In genomic region chr10:58254635-58255175, GRCm38 (mm10) we compare ENCODE assay signal across 9 mouse cellular contexts. TPM values are rescaled to one million over a fixed set of nuclear protein-coding genes. Genes with fewer than 3 reads are reported as not detected.
DNase-seq lines count a peak whose midpoint lies in the region; ATAC-seq and TF ChIP-seq lines count a peak whose summit lies in the region.
"Had no signal": no experiment of that assay in that cellular context is flagged by ENCODE, and none has a peak within 500 bp of the region (broad histone marks: within the 10 kb centered on the region; RNA-seq: fewer than 3 reads in every experiment).

No protein-coding gene starts in this region.

- H3K4me1 ChIP-seq in cerebellum, adult 2 months (ENCODE audit: control insufficient read depth, insufficient read depth, low read length) = no peaks in the 10 kb centered on the region
- no peaks in the 10 kb centered on the region for H3K4me1 ChIP-seq in testis, adult 2 months (ENCODE audit: control insufficient read depth, insufficient read depth, low read length)
- H3K4me1 ChIP-seq in hindbrain, postnatal 0 days (ENCODE audit: insufficient read depth, low read length) = no peaks in the 10 kb centered on the region
- H3K4me1 ChIP-seq in midbrain, embryonic 15.5 days = peaks cover 19% of the 10 kb centered on the region

- TF ChIP-seq CTCF in cerebellum, adult 2 months (IDR thresholded peaks at IDR 0.05; ENCODE audit: borderline replicate concordance, insufficient read depth, low read depth, low read length) = no peak
- no peak for TF ChIP-seq CTCF in testis, adult 2 months (IDR thresholded peaks at IDR 0.05; ENCODE audit: control insufficient read depth, insufficient read depth, insufficient replicate concordance, low read depth, low read length)
- no peak for TF ChIP-seq CTCF in hindbrain, postnatal 0 days (IDR thresholded peaks at IDR 0.05; ENCODE audit: low read depth)

- peak; percentile 22 for ATAC-seq in hindbrain, postnatal 0 days
- ATAC-seq in midbrain, embryonic 15.5 days (replicated peaks) = peak; percentile 37

- WGBS in cerebellum, adult 2 months = 4% methylated on average over 6 of the region's 6 CpGs
- WGBS in hindbrain, postnatal 0 days = 17% methylated on average over 6 of the region's 6 CpGs
- WGBS in midbrain, embryonic 15.5 days = 28% methylated on average over 6 of the region's 6 CpGs

- no peaks in the 10 kb centered on the region for H3K9me3 ChIP-seq in hindbrain, postnatal 0 days (ENCODE audit: low read length)
- H3K9me3 ChIP-seq in midbrain, embryonic 15.5 days = no peaks in the 10 kb centered on the region

- no peak for TF ChIP-seq POLR2A in cerebellum, adult 2 months (IDR thresholded peaks at IDR 0.05; ENCODE audit: borderline replicate concordance, insufficient read depth, low read length)
- TF ChIP-seq POLR2A in testis, adult 2 months (IDR thresholded peaks at IDR 0.05; ENCODE audit: control insufficient read depth, low read depth, low read length) = no peak

- no peak overlapping the region for H3K27ac ChIP-seq in cerebellum, adult 2 months (ENCODE audit: insufficient read depth, low read length)
- H3K27ac ChIP-seq in testis, adult 2 months (ENCODE audit: control insufficient read depth, insufficient read depth, low read depth, low read length) = no peak overlapping the region
- H3K27ac ChIP-seq in hindbrain, postnatal 0 days = peak overlapping the region; percentile 45; the same call in 1 of the 2 replicates
- peak overlapping the region; percentile 76; the same call in 1 of the 2 replicates for H3K27ac ChIP-seq in midbrain, embryonic 15.5 days

- peaks cover 3% of the 10 kb centered on the region for H3K36me3 ChIP-seq in testis, adult 2 months (ENCODE audit: control insufficient read depth, insufficient read depth, low read length)
- H3K36me3 ChIP-seq in hindbrain, postnatal 0 days (ENCODE audit: insufficient read depth, low read length) = peaks cover 7% of the 10 kb centered on the region; the same call in 1 of the 2 replicates
- peaks cover 6% of the 10 kb centered on the region; the same call in 1 of the 2 replicates for H3K36me3 ChIP-seq in midbrain, embryonic 15.5 days (replicated peaks)

- no peaks in the 10 kb centered on the region for H3K27me3 ChIP-seq in cerebellum, adult 2 months (ENCODE audit: control insufficient read depth, insufficient read depth, low read length)
- H3K27me3 ChIP-seq in testis, adult 2 months (ENCODE audit: control insufficient read depth, insufficient read depth, low read length) = no peaks in the 10 kb centered on the region
- H3K27me3 ChIP-seq in hindbrain, postnatal 0 days (ENCODE audit: insufficient read depth, low read length) = no peaks in the 10 kb centered on the region
- no peaks in the 10 kb centered on the region for H3K27me3 ChIP-seq in midbrain, embryonic 15.5 days (replicated peaks)

- H3K9ac ChIP-seq in hindbrain, postnatal 0 days (replicated peaks; ENCODE audit: low read length) = peak overlapping the region; percentile 84
- H3K9ac ChIP-seq in midbrain, embryonic 15.5 days = peak overlapping the region; percentile 93

- peak overlapping the region; percentile 50 for H3K4me3 ChIP-seq in cerebellum, adult 2 months (replicated peaks; ENCODE audit: insufficient read depth, low read depth, low read length)
- peak overlapping the region; percentile 52; the same call in 1 of the 2 replicates for H3K4me3 ChIP-seq in testis, adult 2 months (ENCODE audit: control insufficient read depth, low read depth, low read length)
- peak overlapping the region; percentile 91 for H3K4me3 ChIP-seq in hindbrain, postnatal 0 days (ENCODE audit: low read length)
- peak overlapping the region; percentile 84 for H3K4me3 ChIP-seq in midbrain, embryonic 15.5 days

- DNase-seq in cerebellum, adult 2 months = peak in 1 of 2 experiments; percentile 18
- no peak for DNase-seq in cerebellum, adult 11 months
- DNase-seq in testis, postnatal 14 days (ENCODE audit: low spot score) = no peak
- DNase-seq in hindbrain, postnatal 0 days (ENCODE audit: low spot score) = peak; percentile 12
- no peak for DNase-seq in urinary bladder, postnatal 36 days (ENCODE audit: low spot score in 2 of 2)
- DNase-seq in gastrocnemius, postnatal 14 days = no peak

- intact Hi-C loops in gastrocnemius, postnatal 14 days (cut with DNase I; ENCODE audit: low total_unique reads) = no loop called here

- peak overlapping the region; percentile 64 for H3K4me2 ChIP-seq in hindbrain, postnatal 0 days (ENCODE audit: low read depth, low read length)
- peak overlapping the region; percentile 58 for H3K4me2 ChIP-seq in midbrain, embryonic 15.5 days

RNA-seq across cellular contexts. Expression of gene Gcc2, which starts 0.6 kb away (rescaled TPM):
- polyA plus RNA-seq in cerebellum, adult 2 months (2012; rRNA removed) = 59.9 and 63.8 TPM in 2 replicates
- polyA plus RNA-seq in testis, adult 2 months (2012; rRNA removed) = 14.4 and 17.3 TPM in 2 replicates
- 29.9 and 32.0 TPM in 2 replicates for total RNA-seq in hindbrain, postnatal 0 days (2014; rRNA removed)
- 109 and 113 TPM in 2 replicates for polyA plus RNA-seq in hindbrain, postnatal 0 days (2015; fragmentation: Nextera tagmentation; extraction: Ambion mirVana)
- 86.3 and 95.9 TPM in 2 replicates for polyA plus RNA-seq in midbrain, embryonic 15.5 days (2015; fragmentation: Nextera tagmentation; extraction: Ambion mirVana)
- total RNA-seq in gastrocnemius, postnatal 14 days (2021) = 10 to 100 TPM; 13.9 to 14.3 TPM

RNA-seq across cellular contexts. Expression of gene Gm4981, which starts 18.2 kb away (rescaled TPM):
- polyA plus RNA-seq in cerebellum, adult 2 months (2012; rRNA removed) = 0.05 TPM in 1 of 2 replicates, not detected in the other
- polyA plus RNA-seq in testis, adult 2 months (2012; rRNA removed) = 0.20 and 0.29 TPM in 2 replicates
- not detected in 2 replicates for total RNA-seq in hindbrain, postnatal 0 days (2014; rRNA removed)
- not detected in 2 replicates for polyA plus RNA-seq in hindbrain, postnatal 0 days (2015; fragmentation: Nextera tagmentation; extraction: Ambion mirVana)
- polyA plus RNA-seq in midbrain, embryonic 15.5 days (2015; fragmentation: Nextera tagmentation; extraction: Ambion mirVana) = not detected in 2 replicates
- total RNA-seq in gastrocnemius, postnatal 14 days (2021) = not detected
- total RNA-seq: left cerebral cortex, postnatal 14 days had no signal

RNA-seq across cellular contexts. Expression of gene Duxf3, which starts 22.2 kb away (rescaled TPM):
- not detected in 2 replicates for polyA plus RNA-seq in cerebellum, adult 2 months (2012; rRNA removed)
- polyA plus RNA-seq in testis, adult 2 months (2012; rRNA removed) = 4.0 and 4.8 TPM in 2 replicates
- 0.83 TPM in 1 of 2 replicates, not detected in the other for total RNA-seq in hindbrain, postnatal 0 days (2014; rRNA removed)
- not detected in 2 replicates for polyA plus RNA-seq in hindbrain, postnatal 0 days (2015; fragmentation: Nextera tagmentation; extraction: Ambion mirVana)
- polyA plus RNA-seq in midbrain, embryonic 15.5 days (2015; fragmentation: Nextera tagmentation; extraction: Ambion mirVana) = not detected in 2 replicates
- total RNA-seq in gastrocnemius, postnatal 14 days (2021) = not detected
- total RNA-seq: left cerebral cortex, postnatal 14 days had no signal

RNA-seq across cellular contexts. Expression of gene AW822073, which starts 30.0 kb away (rescaled TPM):
- polyA plus RNA-seq in cerebellum, adult 2 months (2012; rRNA removed) = not detected in 2 replicates
- polyA plus RNA-seq in testis, adult 2 months (2012; rRNA removed) = 3.1 and 4.6 TPM in 2 replicates
- total RNA-seq in hindbrain, postnatal 0 days (2014; rRNA removed) = not detected in 2 replicates
- not detected in 2 replicates for polyA plus RNA-seq in hindbrain, postnatal 0 days (2015; fragmentation: Nextera tagmentation; extraction: Ambion mirVana)
- not detected in 2 replicates for polyA plus RNA-seq in midbrain, embryonic 15.5 days (2015; fragmentation: Nextera tagmentation; extraction: Ambion mirVana)
- total RNA-seq in gastrocnemius, postnatal 14 days (2021) = not detected
- total RNA-seq: left cerebral cortex, postnatal 14 days had no signal

Comparison
In these comparisons a context has a peak if more than half of its experiments do, and no peak if none do; other contexts are left out.
1. H3K27ac ChIP-seq: peak in hindbrain, postnatal 0 days (single experiment) and midbrain, embryonic 15.5 days (single experiment); none in cerebellum, adult 2 months (single experiment) and testis, adult 2 months (single experiment).
2. Peak in every context shown above with its lines, with median percentiles within 50 percentile points of each other: H3K4me3 ChIP-seq.